Mouse (Mus musculus) CH12.LX (cell line): Measurements from ENCODE around the gene Gli3.

Experiments used
- CTCF ChIP-seq, 2 experiments: IDR thresholded peaks in 1 of 2; conservative IDR thresholded peaks in 1 of 2; 2 replicates each; pipeline ENCODE4 v1.5.1; 2011 to 2012; ENCODE audit warnings: low read depth in 2 of 2, low read length in 2 of 2, improper control_type of control experiment in 1 of 2, inconsistent platforms in 1 of 2, mild to moderate bottlenecking in 1 of 2, moderate library complexity in 1 of 2
- IRF4 ChIP-seq: IDR thresholded peaks from 2 replicates; pipeline ENCODE4 v1.6.1; 2014; ENCODE audit warnings: low read depth, mild to moderate bottlenecking, inconsistent platforms, low read length, improper control_type of control experiment
- MEF2A ChIP-seq: IDR thresholded peaks from 2 replicates; pipeline ENCODE4 v1.6.1; 2014; ENCODE audit warnings: low read depth, mild to moderate bottlenecking, inconsistent platforms, low read length, improper control_type of control experiment, borderline replicate concordance
- MYC ChIP-seq: IDR thresholded peaks from 2 replicates; pipeline ENCODE4 v1.6.1; 2011; ENCODE audit warnings: low read depth, mild to moderate bottlenecking, improper control_type of control experiment, low read length
- USF1 ChIP-seq: IDR thresholded peaks from 2 replicates; pipeline ENCODE4 v1.6.1; 2014; ENCODE audit warnings: low read depth, mild to moderate bottlenecking, inconsistent platforms, low read length, improper control_type of control experiment
- USF2 ChIP-seq: conservative IDR thresholded peaks from 2 replicates; pipeline ENCODE4 v1.6.1; 2011; ENCODE audit warnings: low read depth, low read length, improper control_type of control experiment

DNA sequence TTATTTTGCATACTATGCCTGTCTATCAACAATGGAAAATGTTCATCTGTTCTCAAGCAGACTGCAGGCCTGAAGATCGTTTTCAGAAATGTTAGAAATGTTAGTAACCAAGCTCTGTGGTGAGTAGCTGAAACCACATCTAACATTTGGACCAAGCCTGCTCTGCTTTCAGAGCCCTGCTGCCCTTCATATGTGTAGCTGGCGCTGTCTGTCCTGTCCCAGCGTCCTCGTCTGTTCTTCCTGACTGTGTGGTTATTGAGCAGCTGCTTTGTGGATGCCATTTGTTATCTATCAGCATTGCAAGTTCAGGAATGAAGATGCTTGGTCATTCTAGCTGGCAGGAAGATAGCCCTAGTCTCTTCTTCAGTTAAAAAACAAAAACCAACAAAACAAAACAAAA, 35.3 kb downstream of the Gli3 start:
- no peak for TF ChIP-seq MEF2A
- TF ChIP-seq MYC, result no peak
- no peak for TF ChIP-seq CTCF (conservative IDR thresholded peaks at IDR 0.05 in 1 of 2, IDR thresholded peaks at IDR 0.05 in 1 of 2; ENCODE audit: low read depth in 2 of 2, low read length in 2 of 2)
- TF ChIP-seq USF2, result no peak
- no peak for TF ChIP-seq USF1
- TF ChIP-seq IRF4, result no peak
